13 mouse cellular contexts compared by ENCODE assay signal in genomic region chr1:167082506-167083100, GRCm38 (mm10).
DNase-seq lines count a peak whose midpoint lies in the region; ATAC-seq and TF ChIP-seq lines count a peak whose summit lies in the region.
"Had no signal": no experiment of that assay in that cellular context is flagged by ENCODE, and none has a peak within 500 bp of the region (broad histone marks: within the 10 kb centered on the region; RNA-seq: fewer than 3 reads in every experiment).

No protein-coding gene starts in this region.

- peak; percentile 29 for DNase-seq in kidney, postnatal 0 days (ENCODE audit: low spot score)
- no peak for DNase-seq in kidney, postnatal 36 days
- peak; percentile 49 for DNase-seq in hindbrain, embryonic 10.5 days (ENCODE audit: low spot score)
- DNase-seq in retina, embryonic 14.5 days (ENCODE audit: low spot score): peak; percentile 83
- DNase-seq in kidney, postnatal 14 days: no peak
- no peak for DNase-seq in urinary bladder, adult 18-20 months (ENCODE audit: low spot score in 2 of 2)
- DNase-seq in liver: no peak
- DNase-seq: cerebellum, adult 2 months; left cerebral cortex, postnatal 4 days had no signal

- no peak overlapping the region for H3K9ac ChIP-seq in kidney, postnatal 0 days (ENCODE audit: low read depth, low read length)
- no peak overlapping the region for H3K9ac ChIP-seq in midbrain, embryonic 13.5 days (replicated peaks)
- H3K9ac ChIP-seq: embryonic facial prominence, embryonic 15.5 days; heart, embryonic 12.5 days had no signal

- H3K4me1 ChIP-seq in kidney, postnatal 0 days (replicated peaks; ENCODE audit: insufficient read depth, low read length): no peaks in the 10 kb centered on the region
- H3K4me1 ChIP-seq in hindbrain, embryonic 10.5 days (replicated peaks): peaks cover 21% of the 10 kb centered on the region
- H3K4me1 ChIP-seq in midbrain, embryonic 13.5 days (replicated peaks): peaks cover 34% of the 10 kb centered on the region
- H3K4me1 ChIP-seq: embryonic facial prominence, embryonic 15.5 days; heart, embryonic 12.5 days had no signal

- H3K4me2 ChIP-seq in kidney, postnatal 0 days (ENCODE audit: low read length): no peak overlapping the region
- H3K4me2 ChIP-seq in midbrain, embryonic 13.5 days (replicated peaks): no peak overlapping the region
- H3K4me2 ChIP-seq: embryonic facial prominence, embryonic 15.5 days; heart, embryonic 12.5 days had no signal

- H3K9me3 ChIP-seq in kidney, postnatal 0 days (replicated peaks; ENCODE audit: low read length): no peaks in the 10 kb centered on the region
- H3K9me3 ChIP-seq in hindbrain, embryonic 10.5 days: no peaks in the 10 kb centered on the region
- H3K9me3 ChIP-seq in midbrain, embryonic 13.5 days: no peaks in the 10 kb centered on the region
- H3K9me3 ChIP-seq: embryonic facial prominence, embryonic 15.5 days; heart, embryonic 12.5 days had no signal

- no peaks in the 10 kb centered on the region for H3K27me3 ChIP-seq in kidney, postnatal 0 days (ENCODE audit: insufficient read depth, low read length)
- no peaks in the 10 kb centered on the region for H3K27me3 ChIP-seq in hindbrain, embryonic 10.5 days (ENCODE audit: insufficient read depth, poor library complexity, severe bottlenecking)
- no peaks in the 10 kb centered on the region for H3K27me3 ChIP-seq in midbrain, embryonic 13.5 days
- H3K27me3 ChIP-seq: embryonic facial prominence, embryonic 15.5 days; heart, embryonic 12.5 days had no signal

- WGBS in kidney, postnatal 0 days: 11% methylated on average over 4 of the region's 4 CpGs
- 12% methylated on average over 4 of the region's 4 CpGs for WGBS in hindbrain, embryonic 10.5 days
- 8% methylated on average over 4 of the region's 4 CpGs for WGBS in midbrain, embryonic 13.5 days

- no peak for ATAC-seq in kidney, postnatal 0 days (replicated peaks; ENCODE audit: low FRiP score, low read depth)
- peak; percentile 92 for ATAC-seq in midbrain, embryonic 13.5 days

- no peak overlapping the region for H3K4me3 ChIP-seq in kidney, postnatal 0 days (replicated peaks; ENCODE audit: low read depth, low read length)
- H3K4me3 ChIP-seq in hindbrain, embryonic 10.5 days: no peak overlapping the region
- no peak overlapping the region for H3K4me3 ChIP-seq in midbrain, embryonic 13.5 days (replicated peaks)
- H3K4me3 ChIP-seq: embryonic facial prominence, embryonic 15.5 days; heart, embryonic 12.5 days; layer of hippocampus, adult 2 months had no signal

- TF ChIP-seq CTCF in kidney, postnatal 0 days (IDR thresholded peaks at IDR 0.05; ENCODE audit: low read depth): no peak

- H3K27ac ChIP-seq in kidney, postnatal 0 days: no peak overlapping the region
- H3K27ac ChIP-seq in hindbrain, embryonic 10.5 days: peak overlapping the region; percentile 4
- H3K27ac ChIP-seq in midbrain, embryonic 13.5 days: peak overlapping the region; percentile 85
- H3K27ac ChIP-seq: embryonic facial prominence, embryonic 15.5 days; layer of hippocampus, adult 2 months had no signal

- no peaks in the 10 kb centered on the region for H3K36me3 ChIP-seq in kidney, postnatal 0 days (ENCODE audit: insufficient read depth, low read length)
- peaks cover 7% of the 10 kb centered on the region; the same call in 1 of the 2 replicates for H3K36me3 ChIP-seq in hindbrain, embryonic 10.5 days
- peaks cover 8% of the 10 kb centered on the region; the same call in 1 of the 2 replicates for H3K36me3 ChIP-seq in midbrain, embryonic 13.5 days
- H3K36me3 ChIP-seq: embryonic facial prominence, embryonic 15.5 days; heart, embryonic 12.5 days had no signal

Comparison
In these comparisons a context has a peak if more than half of its experiments do, and no peak if none do; other contexts are left out.
1. DNase-seq: peak in kidney, postnatal 0 days (single experiment), hindbrain, embryonic 10.5 days (single experiment) and retina, embryonic 14.5 days (single experiment); none in kidney, postnatal 36 days (0 of 2), kidney, postnatal 14 days (single experiment), urinary bladder, adult 18-20 months (0 of 2) and liver (single experiment).